Mouse (Mus musculus) intestine, embryonic 16.5 days (tissue): Measurements from ENCODE around the gene Gm10031. TPM values are rescaled to one million over a fixed set of nuclear protein-coding genes. Genes with fewer than 3 reads are reported as not detected.
A peak's percentile ranks its signal among the peaks of the same experiment; 100 is the strongest.

Experiments
- ATAC-seq: fragments of 200-750 bp; cut with Nextera tagmentation; 2 replicates; pipeline ENCODE4 v1.8.0; 2017; ENCODE audit warnings: moderate TSS enrichment, moderate library complexity
- H3K27ac ChIP-seq: fragments of 300-500 bp; sonication (generic); 2 replicates; pipeline ENCODE4 v1.5.1; 2014; ENCODE audit warnings: mild to moderate bottlenecking, low read length
- H3K27me3 ChIP-seq: fragments of 300-500 bp; sonication (generic); replicated peaks from 2 replicates; pipeline ENCODE4 v1.6.1; 2014; ENCODE audit warnings: low read length, control low read depth, mixed read lengths; ENCODE audit not compliant: control insufficient read depth, insufficient read depth
- H3K36me3 ChIP-seq: fragments of 300-500 bp; sonication (generic); 2 replicates; pipeline ENCODE4 v1.6.1; 2014; ENCODE audit warnings: low read length, control low read depth; ENCODE audit not compliant: control insufficient read depth, insufficient read depth
- H3K4me1 ChIP-seq: fragments of 300-500 bp; sonication (generic); 2 replicates; pipeline ENCODE4 v1.6.1; 2014; ENCODE audit warnings: low read length, control low read depth, mixed read lengths; ENCODE audit not compliant: control insufficient read depth, insufficient read depth
- H3K4me2 ChIP-seq: fragments of 300-500 bp; sonication (generic); 2 replicates; pipeline ENCODE4 v1.6.1; 2014; ENCODE audit warnings: low read depth, low read length, control low read depth
- H3K4me3 ChIP-seq: fragments of 300-500 bp; sonication (generic); 2 replicates; pipeline ENCODE4 v1.5.1; 2014; ENCODE audit warnings: mild to moderate bottlenecking, low read length
- H3K9ac ChIP-seq: fragments of 300-500 bp; sonication (generic); 2 replicates; pipeline ENCODE4 v1.6.1; 2014; ENCODE audit warnings: low read depth, low read length
- H3K9me3 ChIP-seq: fragments of 300-500 bp; sonication (generic); 2 replicates; pipeline ENCODE4 v1.6.1; 2016; ENCODE audit warnings: low read length, control low read depth; ENCODE audit not compliant: control insufficient read depth
- WGBS: fragments of 180-500 bp; shearing (Covaris S2); extraction: QIAGEN DNeasy Blood & Tissue Kit; methylation state at CpG from one replicate; pipeline ENCODE4 v1.1.7; 2014; 5-methylcytosine and 5-hydroxymethylcytosine counted together
- polyA plus RNA-seq: library from polyadenylated mRNA; unstranded; fragments of >200 nt; fragmentation: Nextera tagmentation; extraction: Ambion mirVana; gene quantifications from 2 replicates; pipeline ENCODE4 v1.2.1, GENCODE M21; 2015

Gene Gm10031
- polyA plus RNA-seq, 1 experiment from 2014 or later = 0.48 TPM

- 80% methylated on average over 6 of the region's 6 CpGs for WGBS
These were observed 13.9 kb downstream of the Gm10031 start for GRCm38 (mm10) chr1:156537701-156538100.

GRCm38 (mm10) chr1:156538382-156538781, 14.6 kb downstream of the Gm10031 start:
- no peaks in the 10 kb centered on the region for H3K9me3 ChIP-seq
- ATAC-seq = no peak
- no peak overlapping the region for H3K9ac ChIP-seq
- no peak overlapping the region for H3K4me2 ChIP-seq
- no peak overlapping the region for H3K4me3 ChIP-seq
- H3K4me1 ChIP-seq = no peaks in the 10 kb centered on the region
- 73% methylated on average over 3 of the region's 3 CpGs for WGBS
- H3K27ac ChIP-seq = no peak overlapping the region
- H3K27me3 ChIP-seq = no peaks in the 10 kb centered on the region
- no peaks in the 10 kb centered on the region for H3K36me3 ChIP-seq

More at GRCm38 (mm10) chr1:156537701-156538100, 13.9 kb downstream of the Gm10031 start:
- no peaks in the 10 kb centered on the region for H3K27me3 ChIP-seq
- no peaks in the 10 kb centered on the region for H3K4me1 ChIP-seq
- no peaks in the 10 kb centered on the region for H3K36me3 ChIP-seq
- no peak overlapping the region for H3K4me3 ChIP-seq
- H3K27ac ChIP-seq = no peak overlapping the region
- ATAC-seq = no peak
- no peak overlapping the region for H3K9ac ChIP-seq
- no peak overlapping the region for H3K4me2 ChIP-seq
- H3K9me3 ChIP-seq = no peaks in the 10 kb centered on the region

GRCm38 (mm10) chr1:156539787-156540560, 16.2 kb downstream of the Gm10031 start:
- Histone ChIP-seq H3K27me3 (no peaks in the 10 kb centered on the region), H3K36me3 (no peaks in the 10 kb centered on the region), H3K9me3 (no peaks in the 10 kb centered on the region), H3K4me3 (no peak overlapping the region), H3K9ac (no peak overlapping the region), H3K27ac (no peak overlapping the region), H3K4me2 (no peak overlapping the region), H3K4me1 (peaks cover 5% of the 10 kb centered on the region; the same call in 1 of the 2 replicates)
- ATAC-seq = no peak
- 43% methylated on average over 4 of the region's 4 CpGs for WGBS

GRCm38 (mm10) chr1:156543999-156544398, 20.2 kb downstream of the Gm10031 start:
- Histone ChIP-seq H3K27me3 (no peaks in the 10 kb centered on the region), H3K4me3 (no peak overlapping the region), H3K36me3 (no peaks in the 10 kb centered on the region), H3K9me3 (no peaks in the 10 kb centered on the region), H3K4me2 (peak overlapping the region; percentile 35; the same call in 1 of the 2 replicates), H3K4me1 (peaks cover 5% of the 10 kb centered on the region; the same call in 1 of the 2 replicates), H3K9ac (0 out of 2 replicates have a peak overlapping the region, but pooled peaks have one; percentile 23), H3K27ac (no peak overlapping the region)
- WGBS = 25% methylated on average over 12 of the region's 12 CpGs
- ATAC-seq = peak; percentile 79

- peak within 1 kb of the TSS; percentile 80 for H3K4me3 ChIP-seq
- H3K36me3 ChIP-seq = no peaks in the 10 kb centered on the region
- peak within 1 kb of the TSS; percentile 97 for H3K9ac ChIP-seq
- H3K9me3 ChIP-seq = no peaks in the 10 kb centered on the region
- H3K27ac ChIP-seq = peak within 1 kb of the TSS; percentile 84
- peak; percentile 98 for ATAC-seq
- 8% methylated on average over 60 of the region's 60 CpGs for WGBS
- peaks cover 9% of the 10 kb centered on the region for H3K4me1 ChIP-seq
- H3K4me2 ChIP-seq = peak within 1 kb of the TSS; percentile 81
- no peaks in the 10 kb centered on the region for H3K27me3 ChIP-seq
These were observed 34.5 kb downstream of the Gm10031 start, which contains the start of gene Abl2 for GRCm38 (mm10) chr1:156558024-156558930. TSS of gene Abl2 (plus strand) at chr1:156558786.

- no peaks in the 10 kb centered on the region for H3K27me3 ChIP-seq
- H3K36me3 ChIP-seq = no peaks in the 10 kb centered on the region
- peak overlapping the region; percentile 97 for H3K9ac ChIP-seq
- ATAC-seq = peak; percentile 63
- no peaks in the 10 kb centered on the region for H3K9me3 ChIP-seq
- H3K4me2 ChIP-seq = peak overlapping the region; percentile 81
- H3K4me1 ChIP-seq = peaks cover 9% of the 10 kb centered on the region
- H3K27ac ChIP-seq = peak overlapping the region; percentile 84
- under 1% methylated on average over 48 of the region's 66 CpGs for WGBS
- peak overlapping the region; percentile 80 for H3K4me3 ChIP-seq
These were observed 35.3 kb downstream of the Gm10031 start for GRCm38 (mm10) chr1:156558950-156559640.

GRCm38 (mm10) chr1:156559641-156560020, 35.8 kb downstream of the Gm10031 start:
- H3K27ac ChIP-seq = no peak overlapping the region
- ATAC-seq = peak; percentile 15; the same call in 1 of the 2 replicates
- H3K36me3 ChIP-seq = no peaks in the 10 kb centered on the region
- H3K9ac ChIP-seq = peak overlapping the region; percentile 97
- H3K9me3 ChIP-seq = no peaks in the 10 kb centered on the region
- peak overlapping the region; percentile 80 for H3K4me3 ChIP-seq
- peaks cover 9% of the 10 kb centered on the region for H3K4me1 ChIP-seq
- 7% methylated on average over 8 of the region's 8 CpGs for WGBS
- no peaks in the 10 kb centered on the region for H3K27me3 ChIP-seq
- H3K4me2 ChIP-seq = peak overlapping the region; percentile 81

- H3K4me3 ChIP-seq = no peak overlapping the region
These were observed 36.7 kb downstream of the Gm10031 start for GRCm38 (mm10) chr1:156560500-156560899.

GRCm38 (mm10) chr1:156565328-156565727, 41.5 kb downstream of the Gm10031 start:
- Histone ChIP-seq H3K9ac (no peak overlapping the region), H3K4me1 (peaks cover 8% of the 10 kb centered on the region), H3K4me3 (no peak overlapping the region), H3K27me3 (no peaks in the 10 kb centered on the region), H3K27ac (no peak overlapping the region), H3K4me2 (no peak overlapping the region), H3K9me3 (no peaks in the 10 kb centered on the region), H3K36me3 (no peaks in the 10 kb centered on the region)
- no peak for ATAC-seq
- WGBS = 79% methylated on average over 2 of the region's 2 CpGs

More at GRCm38 (mm10) chr1:156560500-156560899, 36.7 kb downstream of the Gm10031 start:
- H3K4me1 ChIP-seq = peaks cover 9% of the 10 kb centered on the region
- H3K36me3 ChIP-seq = no peaks in the 10 kb centered on the region
- WGBS = 88% methylated on average over 9 of the region's 9 CpGs
- no peak overlapping the region for H3K27ac ChIP-seq
- H3K4me2 ChIP-seq = no peak overlapping the region
- H3K27me3 ChIP-seq = no peaks in the 10 kb centered on the region
- H3K9ac ChIP-seq = no peak overlapping the region
- ATAC-seq = no peak
- H3K9me3 ChIP-seq = no peaks in the 10 kb centered on the region
